Mouse (Mus musculus): ENCODE measurements around the gene Calcoco1. TPM values are rescaled to one million over a fixed set of nuclear protein-coding genes. Genes with fewer than 3 reads are reported as not detected.

Gene Calcoco1
- 26.5 and 27.0 TPM in 2 replicates for polyA plus RNA-seq (2015; fragmentation: Nextera tagmentation; extraction: Ambion mirVana)

- ATAC-seq: peak; percentile 99
- peak within 1 kb of the TSS; percentile 62 for H3K4me2 ChIP-seq (ENCODE audit: low read depth, low read length)
- H3K27ac ChIP-seq (ENCODE audit: low read length): peak within 1 kb of the TSS; percentile 1; the same call in 1 of the 2 replicates
- no peaks in the 10 kb centered on the region for H3K9me3 ChIP-seq (ENCODE audit: control insufficient read depth, low read length)
- under 1% methylated on average over 27 of the region's 27 CpGs for WGBS
- no peaks in the 10 kb centered on the region for H3K27me3 ChIP-seq (replicated peaks; ENCODE audit: control insufficient read depth, insufficient read depth, low read length)
- H3K4me1 ChIP-seq (ENCODE audit: control insufficient read depth, insufficient read depth, low read length): no peaks in the 10 kb centered on the region
- H3K9ac ChIP-seq (ENCODE audit: low read depth, low read length): peak within 1 kb of the TSS; percentile 71
- peak within 1 kb of the TSS; percentile 68 for H3K4me3 ChIP-seq (ENCODE audit: low read length)
- no peaks in the 10 kb centered on the region for H3K36me3 ChIP-seq (ENCODE audit: control insufficient read depth, insufficient read depth, low read length)
Observed at GRCm38 (mm10) chr15:102721980-102722475, at the start of gene Calcoco1. Gene Calcoco1, minus strand, starts transcription at chr15:102722178.

GRCm38 (mm10) chr15:102770866-102771265 is 48.9 kb upstream of the Calcoco1 start:
- no peaks in the 10 kb centered on the region for H3K36me3 ChIP-seq (ENCODE audit: control insufficient read depth, insufficient read depth, low read length)

GRCm38 (mm10) chr15:102765207-102765606 is 43.2 kb upstream of the Calcoco1 start:
- H3K9me3 ChIP-seq (ENCODE audit: control insufficient read depth, low read length): no peaks in the 10 kb centered on the region
- no peaks in the 10 kb centered on the region for H3K4me1 ChIP-seq (ENCODE audit: control insufficient read depth, insufficient read depth, low read length)
- no peak overlapping the region for H3K4me2 ChIP-seq (ENCODE audit: low read depth, low read length)
- H3K27ac ChIP-seq (ENCODE audit: low read length): no peak overlapping the region
- H3K27me3 ChIP-seq (replicated peaks; ENCODE audit: control insufficient read depth, insufficient read depth, low read length): peaks cover 19% of the 10 kb centered on the region; the same call in 1 of the 2 replicates
- H3K36me3 ChIP-seq (ENCODE audit: control insufficient read depth, insufficient read depth, low read length): no peaks in the 10 kb centered on the region
- ATAC-seq: no peak
- no peak overlapping the region for H3K9ac ChIP-seq (ENCODE audit: low read depth, low read length)
- no peak overlapping the region for H3K4me3 ChIP-seq (ENCODE audit: low read length)
- 34% methylated on average over 2 of the region's 2 CpGs for WGBS

More at GRCm38 (mm10) chr15:102770866-102771265, 48.9 kb upstream of the Calcoco1 start:
- ATAC-seq: no peak
- Histone ChIP-seq H3K4me3 (ENCODE audit: low read length) (no peak overlapping the region), H3K9ac (ENCODE audit: low read depth, low read length) (no peak overlapping the region), H3K9me3 (ENCODE audit: control insufficient read depth, low read length) (no peaks in the 10 kb centered on the region), H3K4me2 (ENCODE audit: low read depth, low read length) (no peak overlapping the region), H3K27me3 (replicated peaks; ENCODE audit: control insufficient read depth, insufficient read depth, low read length) (no peaks in the 10 kb centered on the region; the same call in 1 of the 2 replicates), H3K4me1 (ENCODE audit: control insufficient read depth, insufficient read depth, low read length) (no peaks in the 10 kb centered on the region), H3K27ac (ENCODE audit: low read length) (no peak overlapping the region)
- WGBS: 39% methylated on average over 7 of the region's 7 CpGs

- H3K36me3 ChIP-seq (ENCODE audit: control insufficient read depth, insufficient read depth, low read length): no peaks in the 10 kb centered on the region
- H3K27me3 ChIP-seq (replicated peaks; ENCODE audit: control insufficient read depth, insufficient read depth, low read length): peaks cover 23% of the 10 kb centered on the region
- H3K4me2 ChIP-seq (ENCODE audit: low read depth, low read length): no peak overlapping the region
- no peak overlapping the region for H3K27ac ChIP-seq (ENCODE audit: low read length)
- no peak overlapping the region for H3K4me3 ChIP-seq (ENCODE audit: low read length)
- WGBS: 14% methylated on average over 7 of the region's 7 CpGs
- no peak overlapping the region for H3K9ac ChIP-seq (ENCODE audit: low read depth, low read length)
- ATAC-seq: peak; percentile 53
- H3K9me3 ChIP-seq (ENCODE audit: control insufficient read depth, low read length): no peaks in the 10 kb centered on the region
- no peaks in the 10 kb centered on the region for H3K4me1 ChIP-seq (ENCODE audit: control insufficient read depth, insufficient read depth, low read length)
Observed at GRCm38 (mm10) chr15:102761745-102762378, 39.9 kb upstream of the Calcoco1 start.

- Histone ChIP-seq H3K9me3 (ENCODE audit: control insufficient read depth, low read length) (no peaks in the 10 kb centered on the region), H3K27ac (ENCODE audit: low read length) (no peak overlapping the region), H3K27me3 (replicated peaks; ENCODE audit: control insufficient read depth, insufficient read depth, low read length) (peaks cover 30% of the 10 kb centered on the region), H3K4me1 (ENCODE audit: control insufficient read depth, insufficient read depth, low read length) (no peaks in the 10 kb centered on the region), H3K4me2 (ENCODE audit: low read depth, low read length) (no peak overlapping the region), H3K4me3 (ENCODE audit: low read length) (no peak overlapping the region), H3K36me3 (ENCODE audit: control insufficient read depth, insufficient read depth, low read length) (no peaks in the 10 kb centered on the region), H3K9ac (ENCODE audit: low read depth, low read length) (no peak overlapping the region)
- 93% methylated on average over 1 of the region's 1 CpGs for WGBS
- no peak for ATAC-seq
Observed at GRCm38 (mm10) chr15:102757686-102758085, 35.7 kb upstream of the Calcoco1 start.

GRCm38 (mm10) chr15:102755053-102755452 is 33.1 kb upstream of the Calcoco1 start:
- no peak for ATAC-seq
- no peaks in the 10 kb centered on the region for H3K36me3 ChIP-seq (ENCODE audit: control insufficient read depth, insufficient read depth, low read length)
- H3K27ac ChIP-seq (ENCODE audit: low read length): no peak overlapping the region
- peaks cover 34% of the 10 kb centered on the region for H3K27me3 ChIP-seq (replicated peaks; ENCODE audit: control insufficient read depth, insufficient read depth, low read length)
- 37% methylated on average over 5 of the region's 5 CpGs for WGBS
- H3K4me2 ChIP-seq (ENCODE audit: low read depth, low read length): no peak overlapping the region
- no peaks in the 10 kb centered on the region for H3K4me1 ChIP-seq (ENCODE audit: control insufficient read depth, insufficient read depth, low read length)
- no peak overlapping the region for H3K9ac ChIP-seq (ENCODE audit: low read depth, low read length)
- H3K9me3 ChIP-seq (ENCODE audit: control insufficient read depth, low read length): no peaks in the 10 kb centered on the region
- no peak overlapping the region for H3K4me3 ChIP-seq (ENCODE audit: low read length)

GRCm38 (mm10) chr15:102754361-102754760 is 32.4 kb upstream of the Calcoco1 start:
- Histone ChIP-seq H3K27me3 (replicated peaks; ENCODE audit: control insufficient read depth, insufficient read depth, low read length) (peaks cover 31% of the 10 kb centered on the region), H3K9me3 (ENCODE audit: control insufficient read depth, low read length) (no peaks in the 10 kb centered on the region), H3K4me2 (ENCODE audit: low read depth, low read length) (no peak overlapping the region), H3K4me3 (ENCODE audit: low read length) (no peak overlapping the region), H3K27ac (ENCODE audit: low read length) (no peak overlapping the region), H3K9ac (ENCODE audit: low read depth, low read length) (no peak overlapping the region), H3K4me1 (ENCODE audit: control insufficient read depth, insufficient read depth, low read length) (no peaks in the 10 kb centered on the region), H3K36me3 (ENCODE audit: control insufficient read depth, insufficient read depth, low read length) (no peaks in the 10 kb centered on the region)
- WGBS: 38% methylated on average over 7 of the region's 7 CpGs
- ATAC-seq: no peak

- WGBS: 2% methylated on average over 13 of the region's 13 CpGs
Observed at GRCm38 (mm10) chr15:102753170-102753569, 31.2 kb upstream of the Calcoco1 start.

GRCm38 (mm10) chr15:102752164-102752563 is 30.2 kb upstream of the Calcoco1 start:
- no peak for ATAC-seq
- no peaks in the 10 kb centered on the region for H3K9me3 ChIP-seq (ENCODE audit: control insufficient read depth, low read length)
- no peaks in the 10 kb centered on the region for H3K36me3 ChIP-seq (ENCODE audit: control insufficient read depth, insufficient read depth, low read length)
- H3K4me3 ChIP-seq (ENCODE audit: low read length): no peak overlapping the region
- no peak overlapping the region for H3K27ac ChIP-seq (ENCODE audit: low read length)
- WGBS: 46% methylated on average over 1 of the region's 1 CpGs
- no peak overlapping the region for H3K9ac ChIP-seq (ENCODE audit: low read depth, low read length)
- H3K4me1 ChIP-seq (ENCODE audit: control insufficient read depth, insufficient read depth, low read length): peaks cover 4% of the 10 kb centered on the region; the same call in 1 of the 2 replicates
- H3K27me3 ChIP-seq (replicated peaks; ENCODE audit: control insufficient read depth, insufficient read depth, low read length): peaks cover 49% of the 10 kb centered on the region
- H3K4me2 ChIP-seq (ENCODE audit: low read depth, low read length): no peak overlapping the region

More at GRCm38 (mm10) chr15:102753170-102753569, 31.2 kb upstream of the Calcoco1 start:
- H3K4me2 ChIP-seq (ENCODE audit: low read depth, low read length): no peak overlapping the region
- no peak overlapping the region for H3K27ac ChIP-seq (ENCODE audit: low read length)
- no peak overlapping the region for H3K9ac ChIP-seq (ENCODE audit: low read depth, low read length)
- no peaks in the 10 kb centered on the region for H3K36me3 ChIP-seq (ENCODE audit: control insufficient read depth, insufficient read depth, low read length)
- peak; percentile 33; the same call in 1 of the 2 replicates for ATAC-seq
- peaks cover 39% of the 10 kb centered on the region for H3K27me3 ChIP-seq (replicated peaks; ENCODE audit: control insufficient read depth, insufficient read depth, low read length)
- H3K9me3 ChIP-seq (ENCODE audit: control insufficient read depth, low read length): no peaks in the 10 kb centered on the region
- H3K4me1 ChIP-seq (ENCODE audit: control insufficient read depth, insufficient read depth, low read length): no peaks in the 10 kb centered on the region
- H3K4me3 ChIP-seq (ENCODE audit: low read length): no peak overlapping the region

All from intestine, embryonic 16.5 days (tissue).